Mouse (Mus musculus) heart, postnatal 0 days (tissue): ENCODE results near the gene Avpi1.

Source experiments
- CTCF ChIP-seq: IDR thresholded peaks from 2 replicates; pipeline ENCODE4 v1.5.1; 2016; ENCODE audit warnings: antibody characterized with exemption, control low read depth, low read depth
- EP300 ChIP-seq: IDR thresholded peaks from 2 replicates; pipeline ENCODE4 v1.6.1; 2016; ENCODE audit warnings: antibody characterized with exemption, low read depth

- no peak for TF ChIP-seq CTCF
- no peak for TF ChIP-seq EP300
These were observed 10.7 kb downstream of the Avpi1 start for GRCm38 (mm10) chr19:42118142-42118541.
